Mouse (Mus musculus) midbrain, postnatal 0 days (tissue): ENCODE measurements around the gene Olfr635. TPM values are rescaled to one million over a fixed set of nuclear protein-coding genes. Genes with fewer than 3 reads are reported as not detected.
"Not testable (repeated sequence)": the region's sequence is repeated elsewhere in the genome, so short reads cannot be mapped to it uniquely, and the experiment has no call there.

Experiments used
- ATAC-seq: fragments of 200-750 bp; cut with Nextera tagmentation; 2 replicates; pipeline ENCODE4 v1.8.0; 2017; ENCODE audit warnings: moderate number of reproducible peaks, mild to moderate bottlenecking, moderate TSS enrichment, moderate library complexity; ENCODE audit not compliant: low FRiP score
- DNase-seq: peaks from one replicate; pipeline ENCODE4 v3.0.0-alpha.2; 2015; ENCODE audit warnings: low spot score
- H3K27ac ChIP-seq: fragments of 300-500 bp; sonication (generic); 2 replicates; pipeline ENCODE4 v1.5.1; 2014; ENCODE audit warnings: low read depth, mild to moderate bottlenecking, low read length, mixed read lengths
- H3K27me3 ChIP-seq: fragments of 300-500 bp; sonication (generic); 2 replicates; pipeline ENCODE4 v1.6.1; 2014; ENCODE audit warnings: low read length, control low read depth, mixed read lengths; ENCODE audit not compliant: insufficient read depth
- H3K36me3 ChIP-seq: fragments of 300-500 bp; sonication (generic); 2 replicates; pipeline ENCODE4 v1.6.1; 2014; ENCODE audit warnings: low read length, control low read depth, mixed read lengths; ENCODE audit not compliant: insufficient read depth
- H3K4me1 ChIP-seq: fragments of 300-500 bp; sonication (generic); 2 replicates; pipeline ENCODE4 v1.6.1; 2014; ENCODE audit warnings: mild to moderate bottlenecking, control low read depth, antibody characterized with exemption, low read length, mixed read lengths; ENCODE audit not compliant: insufficient read depth
- H3K4me2 ChIP-seq: fragments of 300-500 bp; sonication (generic); 2 replicates; pipeline ENCODE4 v1.6.1; 2014; ENCODE audit warnings: low read depth, mild to moderate bottlenecking, low read length, mixed read lengths; ENCODE audit not compliant: poor library complexity, severe bottlenecking
- H3K4me3 ChIP-seq: fragments of 300-500 bp; sonication (generic); 2 replicates; pipeline ENCODE4 v1.5.1; 2014; ENCODE audit warnings: low read depth, mild to moderate bottlenecking, low read length, moderate library complexity
- H3K9ac ChIP-seq: fragments of 300-500 bp; sonication (generic); replicated peaks from 2 replicates; pipeline ENCODE4 v1.6.1; 2014; ENCODE audit warnings: mild to moderate bottlenecking, low read length, moderate library complexity, mixed read lengths; ENCODE audit not compliant: poor library complexity, severe bottlenecking
- H3K9me3 ChIP-seq: fragments of 300-500 bp; sonication (generic); 2 replicates; pipeline ENCODE4 v1.6.1; 2016; ENCODE audit warnings: low read length, control low read depth
- CTCF ChIP-seq: IDR thresholded peaks from 2 replicates; pipeline ENCODE4 v1.5.1; 2016; ENCODE audit warnings: antibody characterized with exemption, mild to moderate bottlenecking
- WGBS: fragments of 180-500 bp; shearing (Covaris S2); extraction: QIAGEN DNeasy Blood & Tissue Kit; methylation state at CpG from one replicate; pipeline ENCODE4 v1.1.7; 2014; 5-methylcytosine and 5-hydroxymethylcytosine counted together
- polyA plus RNA-seq: library from polyadenylated mRNA; unstranded; fragments of >200 nt; fragmentation: Nextera tagmentation; extraction: Ambion mirVana; gene quantifications from 2 replicates; pipeline ENCODE4 v1.2.1, GENCODE M21; 2015
- total RNA-seq: library from RNA; depleted of rRNA; stranded (reverse); fragments of >200 nt; gene quantifications from 2 replicates; pipeline ENCODE4 v1.2.3, GENCODE M21; 2014; rRNA removed

Gene Olfr635
- total RNA-seq (not detected in 2 replicates), polyA plus RNA-seq (0.01 TPM in 1 of 2 replicates, not detected in the other)

DNA sequence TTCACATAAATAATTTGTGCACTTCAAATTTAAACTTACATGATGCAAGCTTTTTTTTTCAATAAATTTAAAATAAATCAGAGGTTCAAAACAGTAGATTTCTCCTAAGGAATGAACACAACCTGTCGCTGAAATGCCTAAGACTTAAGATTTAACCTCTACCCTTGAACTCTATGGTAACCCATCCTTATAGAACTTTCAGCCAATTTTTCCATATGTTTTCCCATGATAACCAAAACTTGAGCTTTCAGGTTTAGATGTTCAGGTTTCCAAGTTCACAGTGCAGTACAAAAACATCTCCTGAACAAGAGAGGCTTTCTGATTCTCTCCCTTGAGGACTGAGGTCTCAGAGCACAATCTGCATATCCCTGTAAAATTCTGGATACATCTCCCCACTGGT lies at the start of gene Olfr635:
TSS of gene Olfr635 (plus strand) at position 301 of the 400 bp plus-strand sequence.
- H3K27me3 ChIP-seq: no peaks in the 10 kb centered on the region
- ATAC-seq: no peak
- H3K4me2 ChIP-seq: no peak within 1 kb of the TSS
- WGBS: 81% methylated on average over 1 of the region's 1 CpGs
- H3K4me3 ChIP-seq: no peak within 1 kb of the TSS
- no peak within 1 kb of the TSS for H3K9ac ChIP-seq
- no peak for TF ChIP-seq CTCF
- no peaks in the 10 kb centered on the region for H3K9me3 ChIP-seq
- DNase-seq: no peak
- no peaks in the 10 kb centered on the region for H3K36me3 ChIP-seq
- H3K4me1 ChIP-seq: no peaks in the 10 kb centered on the region
- H3K27ac ChIP-seq: no peak within 1 kb of the TSS

DNA sequence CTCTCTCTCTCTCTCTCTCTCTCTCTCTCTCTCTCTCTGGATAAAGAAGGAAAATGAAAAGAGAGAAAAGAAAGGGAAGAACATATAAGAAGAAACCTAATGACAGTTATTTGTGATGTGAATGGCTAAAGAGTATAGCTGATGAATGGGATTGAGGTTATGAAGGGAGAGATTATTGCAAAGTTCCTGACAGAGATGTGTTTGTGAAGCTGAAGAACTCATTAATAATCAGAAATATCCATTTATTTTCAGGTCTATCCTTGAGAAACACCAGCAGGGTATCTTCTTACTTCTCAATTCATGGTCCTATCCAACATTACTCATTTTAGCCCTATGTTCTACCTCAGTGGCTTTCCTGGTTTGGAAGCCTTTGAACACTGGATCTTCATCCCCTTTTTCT lies 42.4 kb upstream of the Olfr635 start, which contains the start of gene Olfr631:
TSS of gene Olfr631 (plus strand) at position 301 of the 400 bp plus-strand sequence.
- no peaks in the 10 kb centered on the region for H3K4me1 ChIP-seq
- DNase-seq: no peak
- H3K9ac ChIP-seq: no peak within 1 kb of the TSS
- H3K4me3 ChIP-seq: no peak within 1 kb of the TSS
- H3K27me3 ChIP-seq: no peaks in the 10 kb centered on the region
- H3K27ac ChIP-seq: no peak within 1 kb of the TSS
- TF ChIP-seq CTCF: no peak
- ATAC-seq: no peak
- no peak within 1 kb of the TSS for H3K4me2 ChIP-seq
- H3K9me3 ChIP-seq: no peaks in the 10 kb centered on the region
- H3K36me3 ChIP-seq: no peaks in the 10 kb centered on the region

DNA sequence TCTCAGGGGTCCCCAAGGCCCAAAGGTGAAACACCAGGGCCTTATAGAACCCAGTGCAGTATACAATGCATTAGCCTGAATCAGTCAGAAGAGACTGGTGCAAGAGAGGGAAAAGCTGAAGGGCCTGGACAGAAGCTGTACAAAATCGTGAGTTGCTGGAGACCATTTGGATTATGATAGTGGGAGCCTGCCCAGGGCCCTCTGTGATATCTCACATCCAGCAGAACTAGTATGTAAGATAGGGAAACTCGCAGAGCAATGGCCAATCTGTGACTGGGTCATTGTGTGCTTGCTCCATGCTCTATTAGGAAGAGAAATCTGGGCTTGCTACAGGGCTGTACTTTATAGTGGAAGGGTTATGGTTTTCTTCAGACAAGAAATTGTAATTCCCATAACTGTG lies 36.7 kb upstream of the Olfr635 start, which contains the start of gene Olfr632:
TSS of gene Olfr632 (plus strand) at position 84 of the 400 bp plus-strand sequence.
- Histone ChIP-seq H3K9ac (no peak within 1 kb of the TSS), H3K4me3 (no peak within 1 kb of the TSS), H3K4me2 (no peak within 1 kb of the TSS), H3K27ac (no peak within 1 kb of the TSS), H3K36me3 (no peaks in the 10 kb centered on the region), H3K4me1 (no peaks in the 10 kb centered on the region), H3K27me3 (no peaks in the 10 kb centered on the region), H3K9me3 (no peaks in the 10 kb centered on the region)
- WGBS: 57% methylated on average over 2 of the region's 2 CpGs
- ATAC-seq (no peak), DNase-seq (no peak)
- no peak for TF ChIP-seq CTCF

DNA sequence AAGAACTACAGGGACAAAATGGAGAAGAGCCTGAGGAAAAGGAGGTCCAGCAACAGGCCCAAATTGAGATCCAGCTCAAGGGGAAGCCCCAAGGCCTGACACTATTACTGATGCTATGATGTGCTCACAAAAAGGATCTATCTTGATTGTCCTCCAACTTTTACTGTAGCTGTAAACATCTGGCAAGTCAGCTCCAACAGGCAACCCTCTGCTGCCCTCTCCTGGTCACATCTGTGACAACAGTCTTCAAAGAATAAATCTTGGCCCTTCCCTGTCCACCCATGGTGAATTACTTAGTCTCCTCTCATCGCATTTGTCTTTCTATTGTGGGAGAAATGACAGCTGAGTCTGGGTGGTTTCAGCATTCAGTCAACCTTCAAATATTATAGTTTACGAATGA lies 28.2 kb upstream of the Olfr635 start:
- H3K9ac ChIP-seq: no peak overlapping the region
- H3K4me2 ChIP-seq: no peak overlapping the region
- no peaks in the 10 kb centered on the region for H3K36me3 ChIP-seq
- no peaks in the 10 kb centered on the region for H3K27me3 ChIP-seq
- TF ChIP-seq CTCF: peak; percentile 88
- WGBS: 31% methylated on average over 2 of the region's 2 CpGs
- no peak for ATAC-seq
- H3K4me3 ChIP-seq: no peak overlapping the region
- peak; percentile 69 for DNase-seq
- no peaks in the 10 kb centered on the region for H3K9me3 ChIP-seq
- H3K27ac ChIP-seq: no peak overlapping the region
- no peaks in the 10 kb centered on the region for H3K4me1 ChIP-seq

DNA sequence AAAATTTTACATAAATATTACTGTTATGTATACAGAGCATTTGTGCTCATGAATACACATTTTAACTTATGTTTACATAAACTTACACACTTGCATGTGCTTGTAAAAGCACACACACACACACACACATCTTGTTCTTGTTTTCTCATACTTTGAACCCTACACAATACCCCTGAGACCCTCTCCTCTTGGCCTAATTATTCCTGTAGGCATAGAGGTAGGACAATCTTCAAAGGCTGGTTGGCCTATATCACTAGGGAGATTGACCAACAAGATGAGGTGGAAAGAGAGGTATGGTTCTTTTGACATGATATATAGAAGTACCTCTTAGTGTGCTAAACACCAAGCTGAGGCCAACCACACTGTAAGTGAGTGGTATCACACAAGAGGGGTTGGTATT lies 26.8 kb upstream of the Olfr635 start, which contains the start of gene Olfr633:
TSS of gene Olfr633 (plus strand) at position 301 of the 400 bp plus-strand sequence.
- DNase-seq (no peak), ATAC-seq (no peak)
- no peaks in the 10 kb centered on the region for H3K9me3 ChIP-seq
- no peaks in the 10 kb centered on the region for H3K27me3 ChIP-seq
- no peak within 1 kb of the TSS for H3K4me2 ChIP-seq
- H3K4me3 ChIP-seq: no peak within 1 kb of the TSS
- H3K9ac ChIP-seq: no peak within 1 kb of the TSS
- H3K4me1 ChIP-seq: no peaks in the 10 kb centered on the region
- TF ChIP-seq CTCF: no peak
- H3K27ac ChIP-seq: no peak within 1 kb of the TSS
- no peaks in the 10 kb centered on the region for H3K36me3 ChIP-seq

DNA sequence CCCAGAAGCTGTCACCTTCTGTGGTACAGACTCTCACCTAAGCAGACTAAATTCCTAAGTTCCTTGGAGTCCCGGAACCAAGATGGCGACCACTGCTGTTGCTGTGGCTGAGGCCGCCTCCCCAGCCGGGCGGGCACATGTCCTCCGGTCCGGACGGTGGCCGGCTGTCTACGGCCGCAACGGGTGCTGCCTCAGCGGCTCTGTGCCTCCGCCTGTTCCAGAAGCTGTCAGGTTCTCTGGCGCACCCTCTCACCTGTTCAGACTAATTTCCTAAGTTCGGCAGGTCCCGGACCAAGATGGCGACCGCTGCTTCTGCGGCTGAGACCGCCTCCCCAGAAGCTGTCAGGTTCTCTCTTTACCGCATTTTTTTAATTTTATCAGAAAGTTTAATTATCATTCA lies 4.1 kb upstream of the Olfr635 start:
- not testable (repeated sequence) for H3K4me3 ChIP-seq, H3K27me3 ChIP-seq, H3K4me1 ChIP-seq, DNase-seq, H3K9ac ChIP-seq, H3K9me3 ChIP-seq, H3K4me2 ChIP-seq, ATAC-seq, H3K27ac ChIP-seq, H3K36me3 ChIP-seq
- WGBS: 95% methylated on average over 22 of the region's 22 CpGs
